Mouse (Mus musculus) liver, embryonic 14.5 days (tissue): Measurements from ENCODE around the gene Abr. TPM values are rescaled to one million over a fixed set of nuclear protein-coding genes. Genes with fewer than 3 reads are reported as not detected.

Source experiments
- ATAC-seq: fragments of 200-750 bp; cut with Nextera tagmentation; 2 replicates; pipeline ENCODE4 v1.8.0; 2017; ENCODE audit warnings: moderate number of reproducible peaks, mild to moderate bottlenecking, moderate library complexity; ENCODE audit not compliant: insufficient read depth
- DNase-seq, 3 experiments: peaks; one replicate each; pipeline ENCODE4 v3.0.0-alpha.2; 2012 to 2013; ENCODE audit warnings: low read depth in 3 of 3, low spot score in 3 of 3
- H3K27ac ChIP-seq: fragments of 300-500 bp; sonication (generic); 2 replicates; pipeline ENCODE4 v1.5.1; 2014; ENCODE audit warnings: moderate library complexity, mild to moderate bottlenecking, control low read depth, inconsistent platforms
- H3K27me3 ChIP-seq: fragments of 300-500 bp; sonication (generic); 2 replicates; pipeline ENCODE4 v1.6.1; 2014; ENCODE audit warnings: mild to moderate bottlenecking, low read length, moderate library complexity; ENCODE audit not compliant: control insufficient read depth, insufficient read depth
- H3K36me3 ChIP-seq: fragments of 300-500 bp; sonication (generic); replicated peaks from 2 replicates; pipeline ENCODE4 v1.6.1; 2014; ENCODE audit warnings: low read depth; ENCODE audit not compliant: control insufficient read depth, insufficient read depth
- H3K4me1 ChIP-seq, 2 experiments: fragments of 200-500 bp in 1 of 2; fragments of 300-500 bp in 1 of 2; sonication (generic) in 1 of 2; replicated peaks; 2 replicates each; pipeline ENCODE4 v1.6.1; 2012 to 2014; ENCODE audit warnings: antibody characterized with exemption in 1 of 2, inconsistent platforms in 1 of 2, low read length in 1 of 2; ENCODE audit not compliant: control insufficient read depth in 2 of 2, insufficient read depth in 2 of 2
- H3K4me2 ChIP-seq: fragments of 300-500 bp; sonication (generic); 2 replicates; pipeline ENCODE4 v1.6.1; 2014; ENCODE audit warnings: low read depth, mild to moderate bottlenecking, control low read depth, moderate library complexity
- H3K4me3 ChIP-seq, 2 experiments: fragments of 200-500 bp in 1 of 2; fragments of 300-500 bp in 1 of 2; sonication (generic) in 1 of 2; 2 replicates each; pipeline ENCODE4 v1.5.1; 2012 to 2014; ENCODE audit warnings: low read depth in 2 of 2, low read length in 2 of 2, mild to moderate bottlenecking in 2 of 2, control low read depth in 1 of 2, inconsistent platforms in 1 of 2, moderate library complexity in 1 of 2; ENCODE audit not compliant: insufficient read depth in 1 of 2
- H3K9ac ChIP-seq: fragments of 300-500 bp; sonication (generic); replicated peaks from 2 replicates; pipeline ENCODE4 v1.6.1; 2014; ENCODE audit warnings: mild to moderate bottlenecking, control low read depth, moderate library complexity
- H3K9me3 ChIP-seq: fragments of 300-500 bp; sonication (generic); 2 replicates; pipeline ENCODE4 v1.6.1; 2016; ENCODE audit warnings: low read length, mixed read lengths; ENCODE audit not compliant: control insufficient read depth
- CTCF ChIP-seq: IDR thresholded peaks from 2 replicates; pipeline ENCODE4 v1.5.1; 2016; ENCODE audit warnings: antibody characterized with exemption, low read depth, control low read depth
- EP300 ChIP-seq: IDR thresholded peaks from 2 replicates; pipeline ENCODE4 v1.6.1; 2016; ENCODE audit warnings: antibody characterized with exemption, low read depth
- WGBS: fragments of 180-500 bp; shearing (Covaris S2); extraction: QIAGEN DNeasy Blood & Tissue Kit; methylation state at CpG from one replicate; pipeline ENCODE4 v1.1.7; 2014; ENCODE audit not compliant: insufficient replicate concordance; 5-methylcytosine and 5-hydroxymethylcytosine counted together
- polyA plus RNA-seq, 2 experiments: library from polyadenylated mRNA; depleted of rRNA in 1 of 2; stranded (reverse) in 1 of 2; unstranded in 1 of 2; fragments of >200 nt; fragmentation: Nextera tagmentation in 1 of 2; extraction: Ambion mirVana in 1 of 2; gene quantifications; 2 replicates each; pipeline versions ENCODE4 v1.2.1 to v1.2.3; 2012 to 2014

Gene Abr
- polyA plus RNA-seq, 2 experiments = 2.3 to 3.3 TPM

DNA sequence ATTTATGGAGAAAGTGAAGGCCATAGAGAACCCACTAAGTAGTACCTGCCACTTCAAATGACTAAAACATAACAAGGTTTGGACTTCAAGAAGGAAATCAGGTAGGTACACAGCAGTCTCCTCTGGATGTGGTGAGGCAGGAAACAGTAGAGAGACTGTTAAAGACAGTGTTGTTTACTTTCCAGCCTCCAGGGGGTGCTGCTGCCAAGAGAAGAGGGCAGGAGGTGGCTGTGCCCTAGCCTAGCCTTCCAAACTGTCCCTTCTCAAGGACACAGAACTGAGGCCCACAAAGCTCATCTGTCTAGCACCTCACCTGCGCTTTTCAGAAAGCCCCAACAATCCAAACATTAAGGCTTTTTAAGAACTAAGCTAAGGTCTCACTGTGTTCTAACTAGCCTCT lies 81.1 kb downstream of the Abr start:
- Histone ChIP-seq H3K9me3 (no peaks in the 10 kb centered on the region), H3K4me1 (no peaks in the 10 kb centered on the region), H3K27me3 (no peaks in the 10 kb centered on the region), H3K4me3 (no peak overlapping the region), H3K9ac (no peak overlapping the region), H3K36me3 (no peaks in the 10 kb centered on the region), H3K27ac (no peak overlapping the region), H3K4me2 (no peak overlapping the region)
- 19% methylated on average over 1 of the region's 1 CpGs for WGBS
- TF ChIP-seq CTCF (peak; percentile 76), EP300 (no peak)
- peak; percentile 5 to 19 (median 12) for DNase-seq
- no peak for ATAC-seq

DNA sequence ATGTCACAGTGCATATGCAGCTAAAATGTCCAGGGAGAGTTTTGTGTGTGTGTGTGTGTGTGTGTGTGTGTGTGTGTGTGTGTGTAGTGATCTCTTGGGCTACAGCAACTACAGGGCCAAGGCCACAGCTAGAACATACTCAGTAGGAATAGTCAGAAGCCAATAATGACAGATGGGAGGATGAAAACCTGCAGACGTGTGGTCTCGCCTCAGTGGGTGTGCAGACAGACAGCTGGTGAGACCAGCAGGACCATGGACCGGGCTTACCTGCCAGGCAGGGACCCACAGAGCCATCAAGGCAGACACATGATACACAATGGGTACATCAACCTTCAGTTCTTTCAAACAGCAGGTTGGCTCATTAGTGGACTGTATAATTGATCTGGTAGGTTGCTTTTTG lies 84.7 kb downstream of the Abr start:
- DNase-seq (no peak), ATAC-seq (no peak)
- H3K4me3 ChIP-seq = no peak overlapping the region
- no peak overlapping the region for H3K27ac ChIP-seq
- H3K4me2 ChIP-seq = no peak overlapping the region
- no peaks in the 10 kb centered on the region for H3K27me3 ChIP-seq
- H3K9ac ChIP-seq = no peak overlapping the region
- TF ChIP-seq EP300 (no peak), CTCF (no peak)
- no peaks in the 10 kb centered on the region for H3K9me3 ChIP-seq
- H3K4me1 ChIP-seq = no peaks in the 10 kb centered on the region
- no peaks in the 10 kb centered on the region for H3K36me3 ChIP-seq
- WGBS = 57% methylated on average over 3 of the region's 3 CpGs

DNA sequence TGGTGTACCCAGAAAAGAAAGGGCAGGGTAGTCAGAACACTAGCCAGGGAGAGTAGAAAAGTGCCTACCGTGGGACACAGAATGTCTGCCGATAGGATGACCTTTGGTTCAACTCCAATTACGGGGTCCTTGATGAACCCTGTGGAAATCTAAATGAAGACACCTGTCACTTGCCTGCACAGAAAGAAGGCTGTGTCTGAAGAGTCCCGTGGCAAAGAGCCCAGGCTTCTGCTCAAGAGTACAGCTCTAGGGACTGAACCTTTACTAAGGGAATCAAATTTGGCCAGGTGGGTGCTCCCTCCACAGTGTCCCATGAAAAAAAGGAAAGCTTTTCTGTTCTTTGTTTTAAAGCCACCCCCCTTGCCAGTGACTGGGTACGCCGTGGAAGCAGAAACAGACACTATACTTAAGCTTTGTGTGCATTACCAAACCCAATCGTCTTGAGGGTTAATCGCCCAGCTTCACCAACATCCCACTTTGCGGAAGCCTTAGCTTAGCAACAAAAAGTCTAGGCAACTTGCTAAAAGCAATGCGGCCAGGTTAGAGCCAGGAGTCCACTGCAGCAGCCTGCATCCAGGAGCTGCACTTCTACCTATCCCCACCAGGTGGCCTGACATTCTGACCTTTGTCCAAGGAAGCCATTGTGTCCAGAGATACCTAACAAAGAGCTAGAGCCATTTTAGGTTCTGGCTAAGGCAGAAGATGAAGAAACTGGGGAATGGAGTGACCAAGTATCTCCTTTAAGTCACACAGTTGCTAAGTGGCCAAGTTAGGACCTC lies 85.3 kb downstream of the Abr start:
- DNase-seq = no peak
- WGBS = 51% methylated on average over 10 of the region's 10 CpGs
- H3K4me1 ChIP-seq = no peaks in the 10 kb centered on the region
- H3K27ac ChIP-seq = no peak overlapping the region
- H3K9ac ChIP-seq = no peak overlapping the region
- H3K4me3 ChIP-seq = no peak overlapping the region
- no peaks in the 10 kb centered on the region for H3K36me3 ChIP-seq
- ATAC-seq = no peak
- TF ChIP-seq EP300 (no peak), CTCF (peak; percentile 74)
- no peaks in the 10 kb centered on the region for H3K27me3 ChIP-seq
- H3K4me2 ChIP-seq = no peak overlapping the region
- no peaks in the 10 kb centered on the region for H3K9me3 ChIP-seq

- no peaks in the 10 kb centered on the region for H3K4me1 ChIP-seq
- ATAC-seq (no peak), DNase-seq (no peak)
- H3K36me3 ChIP-seq = no peaks in the 10 kb centered on the region
- 65% methylated on average over 7 of the region's 7 CpGs for WGBS
- no peaks in the 10 kb centered on the region for H3K9me3 ChIP-seq
- no peak overlapping the region for H3K27ac ChIP-seq
- no peak overlapping the region for H3K4me3 ChIP-seq
- H3K27me3 ChIP-seq = no peaks in the 10 kb centered on the region
- no peak overlapping the region for H3K4me2 ChIP-seq
- no peak for TF ChIP-seq EP300
- no peak for TF ChIP-seq CTCF
- H3K9ac ChIP-seq = no peak overlapping the region
Observed at GRCm38 (mm10) chr11:76532001-76532400, 90.1 kb downstream of the Abr start.

DNA sequence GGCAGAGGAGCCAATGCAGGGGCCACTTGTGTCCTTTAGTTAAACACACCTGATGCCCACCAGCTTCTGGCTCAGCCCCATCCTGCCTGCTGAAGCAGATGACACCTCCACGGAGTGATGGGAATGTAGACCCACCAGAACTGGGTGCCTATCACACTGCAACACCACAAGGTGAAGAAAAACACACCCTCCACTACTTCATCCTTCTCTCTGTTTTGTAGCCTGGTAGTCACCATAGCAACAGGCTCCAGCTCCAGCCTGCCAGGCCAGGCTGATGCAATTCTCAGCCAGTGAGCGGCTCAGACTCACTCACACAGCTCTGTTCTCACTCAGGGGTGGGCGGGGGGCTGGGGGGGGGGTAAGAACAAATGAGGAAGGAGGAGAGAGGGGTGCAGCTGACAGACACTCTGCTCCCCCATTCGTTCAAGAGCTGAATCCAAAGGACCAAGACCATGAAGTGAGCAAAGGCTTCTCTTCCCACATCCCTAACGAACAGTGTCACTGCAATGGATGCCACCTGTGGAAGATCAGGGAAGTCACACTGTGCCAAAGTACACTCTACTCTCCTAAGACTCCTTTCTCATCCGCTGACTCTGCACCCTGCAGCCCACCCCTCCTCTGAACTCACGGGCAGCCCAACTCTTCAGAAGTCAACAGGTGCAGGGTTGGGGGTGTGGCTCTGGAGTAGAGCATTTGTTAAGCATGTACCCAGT lies 91.0 kb downstream of the Abr start:
- Histone ChIP-seq H3K4me1 (no peaks in the 10 kb centered on the region), H3K9me3 (no peaks in the 10 kb centered on the region), H3K4me3 (no peak overlapping the region), H3K27ac (no peak overlapping the region), H3K27me3 (no peaks in the 10 kb centered on the region), H3K4me2 (no peak overlapping the region), H3K9ac (no peak overlapping the region), H3K36me3 (no peaks in the 10 kb centered on the region)
- TF ChIP-seq EP300 = no peak
- no peak for TF ChIP-seq CTCF
- ATAC-seq (no peak), DNase-seq (no peak)
- WGBS = 38% methylated on average over 7 of the region's 7 CpGs
